Mouse (Mus musculus): ENCODE results near the gene Ubxn10.

Gene Ubxn10

DNA sequence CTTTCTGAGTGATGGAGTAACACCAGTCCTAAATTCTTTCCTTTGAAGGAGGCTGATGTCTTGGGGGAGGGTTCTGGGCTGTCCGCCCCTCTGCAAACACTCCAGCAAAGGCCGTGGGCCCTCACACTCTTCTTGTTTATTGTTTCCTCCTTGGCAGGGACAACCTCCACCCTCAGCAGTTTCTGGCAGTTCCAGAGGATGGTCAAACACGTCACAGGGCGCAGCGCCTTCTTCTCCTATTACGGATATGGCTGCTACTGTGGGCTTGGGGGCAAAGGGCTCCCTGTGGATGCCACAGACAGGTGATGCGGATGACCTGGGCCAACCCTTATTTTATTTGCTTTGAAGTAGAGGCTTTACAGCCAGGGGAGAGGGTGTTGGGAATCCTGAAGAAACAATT is 2.9 kb downstream of the Ubxn10 start:
- in situ Hi-C loops (cut with MboI, MseI): no loop called here

DNA sequence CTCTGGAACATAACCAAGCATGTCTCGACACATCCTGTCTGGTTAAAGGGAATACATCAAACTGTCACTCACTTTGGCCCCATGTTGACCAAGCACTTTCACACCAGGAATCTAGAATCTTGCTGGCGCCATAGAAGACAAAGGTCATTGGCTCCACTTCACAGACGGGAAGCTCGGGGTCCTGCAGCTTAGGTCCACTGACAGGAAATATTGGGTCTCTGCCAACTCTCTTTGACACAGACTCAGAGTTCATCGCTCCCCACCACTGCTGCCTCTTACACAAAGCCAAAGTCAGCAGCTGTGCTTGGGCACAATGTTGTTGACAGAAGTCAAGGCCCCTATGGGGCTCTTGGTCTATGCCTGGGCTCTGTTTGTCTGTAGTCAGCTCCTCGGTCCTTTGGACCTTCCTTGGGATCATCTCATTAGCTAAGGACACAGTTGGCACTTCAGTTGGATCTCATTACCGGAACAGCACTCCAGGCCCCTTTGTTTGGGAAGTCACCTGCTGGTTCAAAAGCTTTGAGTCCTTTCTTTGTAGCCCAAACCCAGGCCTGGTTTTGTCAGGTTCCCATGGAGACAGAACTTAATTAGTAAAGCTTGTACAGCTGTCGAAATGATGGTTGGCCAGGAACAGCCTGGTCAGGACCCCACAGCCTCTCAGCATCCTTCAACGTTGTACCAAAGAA is 7.8 kb downstream of the Ubxn10 start:
- in situ Hi-C loops (cut with MboI, MseI): no loop called here

DNA sequence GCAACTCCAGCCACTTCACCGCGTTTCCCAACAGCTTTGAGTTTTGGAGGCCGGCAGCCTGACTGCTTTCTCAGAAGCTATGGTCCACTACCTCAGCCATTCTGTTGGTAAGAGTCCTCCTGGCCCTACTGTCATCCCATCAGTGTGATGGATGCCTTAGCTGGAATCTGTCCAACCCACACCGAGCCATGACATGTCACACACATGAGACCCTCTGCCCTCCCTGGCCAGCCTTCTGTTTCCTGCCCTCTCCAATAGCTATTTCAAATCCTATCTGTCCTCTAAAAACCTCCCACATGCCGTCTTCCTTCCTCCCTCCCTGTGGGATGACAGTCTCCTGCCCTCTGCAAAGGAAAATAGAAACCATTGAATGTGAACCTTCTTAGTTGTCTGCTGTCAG is 11.2 kb downstream of the Ubxn10 start:
- in situ Hi-C loops (cut with MboI, MseI): no loop called here

DNA sequence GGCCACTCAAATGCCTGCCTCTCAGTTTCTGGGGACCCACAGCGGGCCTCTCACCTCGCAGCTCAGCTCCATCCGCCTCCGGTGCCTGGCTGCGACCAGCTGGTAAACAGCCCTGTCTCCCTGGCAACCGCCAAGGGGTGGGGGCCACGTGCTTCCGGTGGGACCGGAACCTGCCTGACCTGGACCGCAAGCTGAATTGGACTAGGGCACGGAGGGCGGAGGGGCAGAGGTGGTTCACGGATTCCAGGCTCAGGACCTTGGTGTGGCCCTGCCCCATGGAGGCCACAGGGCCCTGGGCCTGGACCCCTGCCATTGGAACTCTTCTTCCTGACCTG is 11.9 kb downstream of the Ubxn10 start:
- in situ Hi-C loops (cut with MboI, MseI): no loop called here

DNA sequence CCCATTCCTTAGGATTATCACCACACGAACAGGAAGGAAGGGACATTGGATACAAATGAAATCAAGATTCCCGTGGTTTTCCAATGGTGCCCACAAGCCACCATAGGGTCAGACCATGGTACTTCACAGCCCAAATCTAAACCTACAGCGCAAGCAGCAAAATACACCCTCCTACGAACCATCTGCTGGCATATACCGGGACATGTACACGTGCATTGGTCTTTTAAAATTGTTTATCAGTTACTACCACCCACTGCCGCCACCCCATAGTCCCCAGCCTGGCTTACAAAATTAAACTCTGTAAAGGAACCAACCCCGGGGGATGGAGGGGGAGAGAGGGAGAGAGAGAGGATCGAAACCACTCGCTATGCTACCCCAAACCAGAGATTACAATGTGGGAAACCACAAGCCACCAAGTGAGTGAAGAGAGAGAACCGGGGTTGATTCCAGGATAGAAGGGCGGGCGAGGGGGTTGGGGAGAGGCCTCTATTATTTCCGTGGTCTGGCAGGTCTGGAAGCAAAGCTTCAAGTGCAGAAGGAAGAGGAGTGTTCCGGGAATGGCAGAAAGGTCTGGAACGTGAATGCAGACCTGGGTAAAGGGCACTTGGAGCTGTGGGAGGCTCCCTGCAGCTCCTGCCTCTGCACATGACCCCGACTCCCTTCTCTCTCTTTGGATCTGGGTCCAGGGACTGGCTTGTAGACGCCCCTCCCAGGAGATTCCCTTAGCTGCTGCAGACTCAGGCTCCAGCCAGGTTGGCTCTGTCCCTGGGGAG is 12.4 kb downstream of the Ubxn10 start, which contains the start of gene Pla2g2c:
Pla2g2c (plus strand) TSS at position 439 of the 773 bp plus-strand sequence.
- in situ Hi-C loops (cut with MboI, MseI): no loop called here

DNA sequence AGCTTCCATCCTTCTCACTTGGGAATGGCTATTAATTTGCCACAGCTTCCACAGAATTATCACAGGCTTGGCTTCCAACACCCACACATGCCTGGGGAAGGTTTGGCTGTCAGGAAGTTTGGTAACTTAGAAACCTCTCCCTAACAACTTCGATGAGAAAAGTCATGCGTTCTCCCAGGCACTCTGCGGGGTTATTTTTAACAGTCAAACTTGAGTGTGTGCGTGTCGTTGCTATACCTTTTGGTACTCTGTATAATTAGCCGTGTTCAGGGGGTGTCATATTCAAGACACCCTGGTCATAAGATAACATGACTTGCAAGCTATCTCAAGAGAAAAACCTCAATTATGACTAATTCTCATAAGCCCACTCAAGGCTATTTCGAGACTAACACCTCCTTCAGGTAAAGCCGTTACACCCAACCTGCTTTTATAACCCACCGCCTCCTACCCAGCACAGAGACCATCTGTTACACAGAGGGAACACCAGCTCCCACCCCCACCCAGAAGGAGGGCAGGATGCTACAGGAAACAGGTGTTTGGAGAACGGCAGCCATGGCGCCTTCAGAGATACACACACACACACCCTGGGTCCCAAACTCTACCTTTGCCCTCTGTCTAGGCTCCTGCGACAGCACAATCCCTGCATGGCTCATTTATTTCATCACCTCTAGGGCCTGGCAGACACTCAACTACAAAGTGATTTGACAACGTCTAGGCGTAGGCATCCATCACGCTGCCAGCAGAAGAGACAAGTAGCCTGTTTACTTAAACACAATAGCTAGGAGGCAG is 13.3 kb downstream of the Ubxn10 start:
- in situ Hi-C loops (cut with MboI, MseI): no loop called here

DNA sequence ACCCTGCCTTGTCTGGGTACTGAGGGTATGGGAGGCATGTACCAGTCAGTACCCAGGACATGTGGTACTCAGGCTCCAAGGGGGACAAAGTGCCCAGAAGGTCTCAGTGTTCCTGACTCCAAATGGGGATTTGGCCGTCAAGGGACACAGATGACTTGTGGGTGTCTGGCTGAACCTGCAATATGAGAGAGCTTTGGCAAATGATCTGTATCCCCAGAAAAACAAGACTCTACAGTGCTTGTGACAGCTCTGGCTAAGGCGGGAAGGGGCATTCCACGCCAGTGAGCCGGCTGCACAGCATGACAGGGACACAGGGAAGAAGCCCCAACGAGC is 17.7 kb downstream of the Ubxn10 start:
- in situ Hi-C loops (cut with MboI, MseI): no loop called here

DNA sequence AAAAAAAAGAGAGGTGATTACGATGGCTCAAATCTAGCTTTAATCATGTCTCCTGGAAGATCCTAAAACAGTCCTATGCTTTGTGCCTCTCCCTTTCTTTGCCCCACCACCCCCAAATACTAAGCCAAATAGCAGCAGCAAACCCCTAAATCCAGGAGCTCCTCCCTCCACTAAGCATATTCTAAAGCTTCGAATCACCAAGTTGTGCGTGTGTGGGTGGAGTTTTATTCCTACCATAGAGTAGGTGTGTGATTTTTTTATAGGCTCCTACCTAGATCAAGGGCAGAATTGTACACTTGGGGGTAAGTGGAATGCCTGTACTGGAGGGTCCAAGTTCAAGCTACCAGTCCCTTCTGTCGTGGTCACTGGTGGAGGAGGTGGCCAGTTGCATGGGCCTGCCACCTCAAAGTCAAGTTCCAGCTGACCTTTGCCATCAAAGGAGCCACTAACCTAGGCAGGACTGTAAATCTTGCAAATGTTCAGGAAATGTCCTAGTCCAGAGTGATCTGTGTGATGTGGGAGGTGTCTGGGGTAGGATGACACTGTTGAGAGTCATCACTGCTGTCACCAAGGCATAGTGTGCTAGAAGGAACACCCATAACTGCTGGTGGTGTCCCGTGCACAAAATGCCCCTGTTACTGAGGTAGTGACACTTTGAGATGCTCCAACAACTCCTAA is 18.2 kb downstream of the Ubxn10 start:
- in situ Hi-C loops (cut with MboI, MseI): no loop called here

DNA sequence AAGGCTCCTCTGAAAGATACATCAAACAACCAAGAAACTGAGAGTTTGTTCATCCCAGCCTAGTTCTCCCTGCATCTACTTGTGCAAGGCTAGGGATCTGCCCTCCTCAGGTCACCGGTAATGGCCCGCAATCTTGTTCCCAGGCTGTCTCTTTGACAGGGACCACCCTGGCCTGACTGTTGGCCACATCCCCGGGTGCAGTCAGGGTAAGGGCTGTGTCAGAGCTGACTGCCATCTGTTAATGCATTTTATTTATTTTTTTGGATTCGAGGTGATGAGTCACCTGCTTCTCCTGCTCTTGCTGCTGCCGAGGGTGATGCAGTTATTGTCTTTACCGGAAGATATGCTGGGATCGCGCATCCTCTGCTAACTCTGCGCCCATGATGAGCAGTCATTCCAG is 20.3 kb downstream of the Ubxn10 start:
- in situ Hi-C loops (cut with MboI, MseI): no loop called here

DNA sequence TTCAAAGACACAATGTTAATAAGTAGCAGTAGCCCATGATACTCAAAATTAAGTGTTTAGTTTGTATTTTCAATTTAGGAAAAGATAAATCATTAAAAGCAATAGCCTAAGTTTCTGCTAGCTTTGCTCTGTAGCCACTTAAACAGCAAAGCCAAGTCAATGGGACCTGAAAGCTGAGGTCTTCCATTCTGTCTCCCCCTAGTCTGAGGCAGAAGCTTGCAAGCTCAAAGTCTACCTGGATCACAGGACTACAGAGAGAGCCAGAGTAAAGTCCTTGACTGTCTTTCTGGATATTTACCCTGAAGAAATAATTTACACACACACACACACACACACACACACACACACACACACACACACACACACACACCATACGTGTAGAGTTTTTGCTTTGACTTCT is 22.8 kb downstream of the Ubxn10 start:
- in situ Hi-C loops (cut with MboI, MseI): no loop called here

DNA sequence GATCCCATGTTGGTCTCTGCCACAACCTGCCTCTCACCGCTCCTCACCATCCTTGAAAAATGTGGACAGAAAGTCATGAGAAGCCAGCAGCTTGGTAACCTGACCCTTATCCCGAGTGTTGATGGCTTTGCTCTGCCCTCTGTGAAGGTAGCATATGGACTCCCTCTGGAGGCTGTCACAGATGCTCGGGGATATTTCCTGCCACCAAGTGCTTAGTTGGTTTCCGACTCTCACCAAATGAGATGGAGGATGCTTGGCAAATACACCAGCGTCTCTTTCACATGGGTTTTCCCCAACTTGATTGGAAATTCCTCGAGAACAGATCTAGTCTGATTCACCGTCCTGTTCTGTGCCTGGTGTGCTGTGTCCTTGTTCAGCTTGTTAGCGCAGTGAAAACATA is 24.3 kb downstream of the Ubxn10 start:
- in situ Hi-C loops (cut with MboI, MseI): no loop called here

DNA sequence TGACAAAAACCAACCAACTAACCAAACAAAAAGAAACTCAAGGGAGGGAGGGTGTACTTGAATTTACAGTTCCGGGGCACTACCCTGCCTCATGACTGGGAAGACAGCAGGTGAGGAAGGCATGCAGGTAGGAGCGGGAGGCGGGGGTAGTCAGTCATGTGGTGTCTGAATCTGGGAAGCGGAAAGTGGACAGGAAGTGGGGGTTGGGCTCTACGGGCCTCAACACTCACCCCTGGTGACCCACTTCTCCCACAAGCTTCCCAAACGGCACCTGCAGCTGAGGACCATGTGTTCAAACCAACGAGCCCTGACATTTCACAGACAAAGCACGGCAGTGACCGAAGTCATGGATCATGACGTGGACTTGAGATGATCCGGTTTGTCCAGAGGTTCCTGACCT is 24.9 kb downstream of the Ubxn10 start:
- in situ Hi-C loops (cut with MboI, MseI): no loop called here

DNA sequence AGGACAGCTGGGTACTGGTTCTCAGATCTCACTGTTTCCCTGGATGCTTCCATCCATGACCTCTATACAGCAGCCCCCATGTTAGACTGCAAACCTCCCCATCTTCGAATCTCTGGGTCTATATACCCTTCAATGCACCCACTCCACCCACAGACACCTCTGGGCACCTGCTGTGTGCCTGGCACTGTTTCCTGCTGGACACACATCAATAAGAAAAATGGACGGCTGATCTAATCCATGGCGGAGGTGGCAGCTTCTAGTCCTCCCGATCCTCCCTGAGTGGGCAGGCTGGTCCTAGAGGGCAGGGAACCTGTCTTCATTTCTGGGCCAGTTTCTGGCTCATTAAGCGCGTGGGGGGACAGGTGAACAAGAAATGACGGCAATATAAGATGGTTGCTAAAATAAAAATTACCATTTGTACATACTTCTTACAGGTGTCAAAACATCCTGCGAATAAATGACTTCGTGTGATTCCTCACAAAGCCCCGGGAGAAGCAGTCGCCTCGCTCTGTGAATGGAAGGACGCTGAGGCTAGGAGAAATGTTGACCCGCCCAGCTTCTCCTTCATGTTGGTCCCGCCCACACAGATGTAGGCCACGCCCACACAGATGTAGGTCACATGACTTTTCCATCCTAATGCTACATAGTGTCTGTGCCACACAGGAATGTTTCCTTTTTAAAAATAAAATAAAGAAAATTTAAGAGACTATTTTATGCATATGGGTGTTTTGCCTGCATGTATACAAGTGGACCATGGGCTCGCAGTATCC is 25.7 kb downstream of the Ubxn10 start:
- in situ Hi-C loops (cut with MboI, MseI): no loop called here

DNA sequence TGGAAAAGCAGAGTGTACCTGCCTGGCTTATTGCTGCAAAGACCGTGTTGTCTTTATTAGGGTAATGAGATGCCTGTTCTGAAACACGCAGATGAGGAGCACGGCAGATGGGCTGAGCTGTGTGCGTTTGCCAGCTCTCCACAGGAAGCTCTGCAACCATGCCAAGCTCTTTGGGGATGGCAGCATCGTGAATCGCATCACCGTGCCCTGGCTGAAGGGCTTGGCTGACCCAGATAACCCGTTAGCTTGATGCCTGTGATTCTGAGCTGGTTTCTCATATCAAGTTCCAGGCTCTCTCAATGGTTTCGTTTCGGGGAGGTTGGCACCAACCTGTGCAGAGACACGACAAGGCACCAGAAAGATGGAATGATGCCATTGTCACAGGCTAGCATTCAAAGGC is 26.3 kb downstream of the Ubxn10 start:
- in situ Hi-C loops (cut with MboI, MseI): no loop called here

DNA sequence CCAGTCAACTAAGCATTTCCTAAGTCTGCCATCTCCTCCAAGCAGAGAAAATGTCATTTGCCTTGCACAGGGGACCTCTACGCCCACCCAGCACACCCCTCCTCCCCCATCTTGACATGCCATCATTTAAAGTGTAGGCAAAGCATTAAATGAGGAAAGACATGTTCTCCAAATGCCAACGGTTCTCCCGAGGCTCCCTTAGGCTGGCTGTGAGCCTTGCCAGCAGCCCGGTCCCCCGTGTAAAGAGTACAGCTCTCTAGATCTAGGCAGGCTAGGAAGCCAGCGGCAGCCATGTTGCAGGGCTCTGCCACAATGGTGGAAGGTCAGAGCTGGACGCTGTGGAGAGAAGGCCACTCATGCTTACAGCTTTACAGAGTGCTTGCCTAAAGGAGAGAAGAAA is 27.0 kb downstream of the Ubxn10 start:
- in situ Hi-C loops (cut with MboI, MseI): no loop called here

DNA sequence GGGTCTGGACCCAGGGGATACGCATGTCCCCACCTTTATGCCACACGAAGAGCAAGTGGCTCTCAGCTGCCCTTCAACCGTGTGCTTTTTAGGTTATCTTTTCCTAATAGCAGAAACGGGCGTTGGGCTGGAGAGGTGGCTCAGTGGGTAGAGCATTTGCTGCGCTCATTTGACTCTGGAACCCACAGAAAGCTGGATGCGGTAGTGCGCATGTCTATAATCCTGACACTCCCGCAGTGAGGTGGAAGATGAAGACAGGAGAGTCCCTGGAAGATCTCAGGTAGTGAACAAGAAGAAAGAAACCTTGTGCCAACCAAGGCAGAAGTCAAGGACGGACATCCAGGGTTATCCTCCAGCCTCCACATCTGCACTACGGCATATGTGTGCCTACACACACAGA is 27.7 kb downstream of the Ubxn10 start:
- in situ Hi-C loops (cut with MboI, MseI): no loop called here

DNA sequence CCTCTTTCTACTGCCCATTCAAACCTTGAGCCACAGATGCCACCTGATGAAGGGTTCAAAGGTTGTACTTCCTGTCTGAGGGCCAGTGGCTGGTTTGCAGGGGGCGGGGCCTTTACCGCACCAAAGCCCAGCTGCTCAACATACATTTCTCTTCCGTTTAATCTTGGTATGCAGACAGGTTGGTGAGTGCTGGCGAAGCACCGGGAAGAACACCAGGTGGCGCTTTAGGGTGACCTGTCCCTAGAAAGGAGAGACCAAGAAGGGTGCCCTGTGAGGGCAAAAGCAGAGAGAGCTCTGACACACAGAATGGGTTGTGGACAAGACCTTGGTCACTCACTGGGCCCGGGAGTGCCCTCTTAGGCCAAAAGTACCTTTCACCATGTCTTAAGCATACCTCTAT is 28.3 kb downstream of the Ubxn10 start:
- in situ Hi-C loops (cut with MboI, MseI): no loop called here

DNA sequence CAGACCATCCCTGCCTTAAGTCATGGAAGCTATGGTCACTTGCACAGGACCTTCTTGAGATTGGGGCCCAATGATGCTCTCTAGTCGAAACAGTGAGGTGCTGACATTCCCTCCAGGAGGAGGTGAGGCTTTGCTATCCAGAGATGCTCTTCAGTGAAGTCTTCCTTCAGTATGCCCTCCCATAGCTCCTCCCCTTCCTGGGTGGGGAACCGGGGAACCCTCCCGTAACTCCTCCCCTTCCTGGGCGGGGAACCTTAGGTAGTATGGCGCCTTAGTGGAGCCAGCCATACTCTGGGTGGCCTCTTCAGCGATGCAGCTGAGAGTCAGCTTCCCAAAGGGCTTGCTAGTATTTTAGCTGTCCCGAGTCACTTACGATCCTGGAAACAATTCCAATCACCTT is 30.3 kb downstream of the Ubxn10 start:
- in situ Hi-C loops (cut with MboI, MseI): no loop called here

DNA sequence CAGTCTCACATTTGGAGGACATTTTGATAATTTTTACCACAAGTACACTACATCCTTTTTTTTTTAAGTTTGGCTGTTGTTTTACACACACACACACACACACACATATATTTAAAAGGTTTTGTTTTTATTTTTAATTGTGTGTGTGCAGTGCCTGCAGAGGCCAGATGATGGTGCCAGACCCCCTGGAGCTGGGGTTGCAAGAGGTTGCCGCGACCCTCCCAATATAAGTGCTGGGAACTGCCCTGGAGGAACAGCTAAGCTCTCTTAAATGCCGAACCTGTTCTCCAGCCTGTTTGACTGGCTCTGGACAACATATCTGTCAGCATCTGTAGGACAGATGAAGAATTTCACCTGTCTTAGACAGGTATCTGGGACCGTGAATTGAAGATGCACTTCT is 32.8 kb downstream of the Ubxn10 start:
- in situ Hi-C loops (cut with MboI, MseI): loop anchor here (5.0 kb wide), 1 partner anchor 257 kb away; no protein-coding TSS in a partner anchor

DNA sequence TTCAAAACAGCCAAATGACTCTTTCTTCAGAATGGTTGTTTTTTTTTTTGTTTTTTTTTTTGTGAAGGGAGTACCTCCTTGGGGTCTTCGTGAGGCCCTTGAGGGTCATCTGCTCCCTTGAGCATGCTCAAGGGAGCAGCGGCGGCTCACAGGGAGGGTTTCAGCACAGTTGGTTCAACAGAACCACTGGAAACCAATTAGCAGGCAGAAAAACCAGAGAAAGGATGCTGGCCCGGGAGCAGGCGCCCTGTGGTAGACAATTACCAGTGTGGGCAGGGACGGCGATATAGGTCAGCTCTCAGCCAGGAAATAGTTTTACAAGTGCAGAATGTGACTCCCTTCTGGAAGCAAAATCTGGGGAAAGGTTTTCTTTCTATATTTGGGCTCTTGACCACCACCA is 33.4 kb downstream of the Ubxn10 start:
- in situ Hi-C loops (cut with MboI, MseI): loop anchor here (5.0 kb wide), 1 partner anchor 256 kb away; no protein-coding TSS in a partner anchor

DNA sequence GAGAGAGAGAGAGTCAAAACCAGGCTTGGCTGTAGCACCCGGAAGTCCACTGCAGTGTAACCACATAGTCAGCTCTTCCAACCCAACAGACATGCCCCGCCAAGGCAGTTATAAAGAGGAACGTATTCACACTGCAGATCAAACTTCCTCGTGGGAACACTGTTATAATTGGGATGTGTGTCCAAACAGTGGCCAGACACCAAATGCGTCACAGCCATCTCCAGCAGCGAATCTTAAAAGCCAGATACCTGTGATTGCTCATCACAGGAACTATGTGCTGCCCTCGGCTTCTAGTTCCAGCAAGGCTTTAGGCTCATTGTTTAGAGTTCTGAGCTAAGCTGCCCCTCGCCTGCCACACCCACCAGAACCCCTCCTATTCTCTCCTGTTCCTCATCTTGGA is 34.4 kb downstream of the Ubxn10 start:
- in situ Hi-C loops (cut with MboI, MseI): loop anchor here (5.0 kb wide), 1 partner anchor 255 kb away; no protein-coding TSS in a partner anchor

Measured in T-helper 1 cell (primary cell).